Mouse (Mus musculus): ENCODE results near the gene Syt3. TPM values are rescaled to one million over a fixed set of nuclear protein-coding genes. Genes with fewer than 3 reads are reported as not detected.

Gene Syt3
- polyA plus RNA-seq, 1 experiment, result 0.92 TPM

GRCm38 (mm10) chr7:44441648-44442109 is 57.8 kb downstream of the Syt3 start:
- WGBS, result 3% methylated on average over 14 of the region's 14 CpGs
- no peak for DNase-seq (ENCODE audit: low read depth, low spot score)

- DNase-seq (ENCODE audit: low read depth, low spot score), result no peak
- 0% methylated on average over 14 of the region's 14 CpGs for WGBS
Measured at GRCm38 (mm10) chr7:44442407-44442821, 58.5 kb downstream of the Syt3 start.

DNA sequence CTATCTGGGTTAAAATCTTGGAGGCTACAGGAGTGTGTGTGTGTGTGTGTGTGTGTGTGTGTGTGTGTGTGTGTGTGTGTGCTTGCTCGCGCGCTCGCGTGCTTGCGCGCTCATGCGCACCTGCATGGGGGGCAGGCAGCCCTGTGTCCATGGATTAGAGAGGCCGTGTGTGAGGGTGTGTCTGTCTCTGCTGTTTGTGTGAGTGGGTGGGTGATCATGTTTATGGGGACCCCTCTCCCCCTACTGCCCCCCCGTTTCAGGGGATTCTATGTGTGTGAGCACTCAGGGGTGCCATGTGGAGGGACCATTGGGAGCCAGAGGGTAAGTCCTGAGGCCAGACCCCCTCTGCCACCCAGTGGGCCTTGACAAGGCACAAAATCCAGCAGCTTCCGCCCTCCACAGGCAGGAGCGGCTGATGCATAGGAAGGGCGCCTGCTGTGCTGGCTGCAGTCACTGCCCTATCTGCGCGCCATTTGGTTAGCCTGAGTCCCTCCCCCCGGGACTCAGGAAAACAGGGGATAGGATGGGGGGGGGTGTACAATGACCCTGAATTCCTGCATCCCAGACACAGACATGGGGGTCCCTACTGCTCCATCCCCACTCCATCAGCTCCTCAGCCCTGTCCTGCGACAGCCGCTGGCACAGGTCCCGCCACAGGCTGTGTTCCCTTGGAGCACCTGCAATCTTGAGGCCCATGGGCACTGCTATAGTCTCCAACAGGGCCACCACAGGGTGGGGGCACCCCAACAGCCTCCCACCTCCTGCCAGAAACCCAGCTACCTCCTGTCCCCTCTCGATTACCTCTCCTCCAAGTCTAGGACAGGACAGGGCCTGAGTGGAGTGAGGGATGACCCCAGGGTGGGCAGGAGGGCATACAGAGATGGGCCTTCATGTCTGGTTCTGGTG is 59.6 kb downstream of the Syt3 start:
- 11% methylated on average over 20 of the region's 20 CpGs for WGBS
- no peak for DNase-seq (ENCODE audit: low read depth, low spot score)

DNA sequence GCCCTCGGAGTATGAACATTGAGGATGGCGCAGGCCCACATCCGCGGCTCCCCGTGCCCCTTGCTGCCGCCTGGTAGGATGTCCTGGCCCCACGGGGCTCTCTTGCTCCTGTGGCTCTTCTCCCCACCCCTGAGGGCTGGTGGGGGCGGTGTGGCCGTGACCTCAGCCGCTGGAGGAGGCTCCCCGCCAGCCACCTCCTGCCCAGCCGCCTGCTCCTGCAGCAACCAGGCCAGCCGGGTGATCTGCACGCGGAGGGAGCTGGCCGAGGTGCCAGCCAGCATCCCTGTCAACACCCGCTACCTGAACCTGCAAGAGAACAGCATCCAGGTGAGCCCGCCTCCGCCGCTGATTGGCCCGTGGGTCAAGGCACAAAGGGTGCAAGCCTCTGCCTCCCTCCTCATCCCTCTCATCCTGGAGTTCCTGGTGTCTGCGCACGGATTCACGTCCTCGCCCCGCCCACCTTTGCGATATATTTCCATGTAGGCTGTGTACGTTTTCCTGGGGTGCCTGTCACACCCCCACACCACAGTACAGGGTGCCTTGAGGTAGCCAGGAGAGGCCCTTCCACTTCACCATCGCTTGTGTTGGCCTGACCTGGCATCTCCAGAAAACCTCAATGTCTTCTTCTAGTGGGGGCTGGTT is 61.1 kb downstream of the Syt3 start:
- no peak for DNase-seq (ENCODE audit: low read depth, low spot score)
- WGBS, result 7% methylated on average over 29 of the region's 29 CpGs

- no peak for DNase-seq (ENCODE audit: low read depth, low spot score)
- WGBS, result 8% methylated on average over 7 of the region's 7 CpGs
Measured at GRCm38 (mm10) chr7:44445528-44445923, 61.6 kb downstream of the Syt3 start.

DNA sequence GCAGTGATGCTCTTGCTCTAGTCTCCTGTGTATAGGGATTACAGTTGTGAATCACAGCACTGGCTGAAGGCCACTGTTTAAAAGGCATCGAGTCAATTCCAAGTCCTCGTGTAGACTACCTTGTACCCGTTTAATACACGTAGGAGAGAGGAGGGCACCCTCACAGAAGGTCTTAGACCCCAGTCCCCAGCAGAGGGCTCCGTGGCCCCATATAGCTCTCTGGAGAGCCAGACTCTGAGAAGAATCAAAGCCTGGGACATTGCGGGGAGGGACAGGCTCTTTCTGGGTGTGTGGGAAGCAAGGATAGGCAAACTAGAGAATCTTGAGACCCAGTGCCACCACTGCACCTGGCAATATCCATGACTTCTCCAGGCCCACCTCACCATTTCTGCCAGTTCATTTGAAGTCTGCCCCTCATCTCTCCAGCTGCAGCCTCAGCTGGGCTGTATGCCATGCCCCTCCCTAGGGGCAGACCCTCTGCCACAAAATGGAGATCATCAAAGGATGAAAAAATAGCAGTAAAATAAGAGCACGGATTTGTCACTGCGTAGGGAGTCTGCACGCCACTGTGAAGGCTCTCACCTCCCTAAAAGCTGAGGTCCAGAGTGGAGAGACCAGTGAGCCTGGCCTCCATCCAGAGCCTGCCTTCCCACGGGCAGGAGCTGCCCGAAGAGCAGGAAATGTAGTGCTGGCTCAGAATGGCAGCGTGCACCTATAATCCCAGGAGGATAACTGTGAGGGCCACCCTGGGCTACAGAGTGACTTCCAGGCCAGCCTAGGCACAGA is 62.4 kb downstream of the Syt3 start:
- DNase-seq (ENCODE audit: low read depth, low spot score), result no peak
- 37% methylated on average over 12 of the region's 12 CpGs for WGBS

Other genes with a start within 250 kb of the Syt3 start
- gene Klk1b16, start 247.3 kb upstream of the Syt3 start, polyA plus RNA-seq (2012; rRNA removed), result not detected in 2 replicates
- gene Klk1b24, start 195.9 kb upstream of the Syt3 start, polyA plus RNA-seq (2012; rRNA removed), result 0.10 TPM in 1 of 2 replicates, not detected in the other
- gene Klk1b3, start 185.9 kb upstream of the Syt3 start, polyA plus RNA-seq (2012; rRNA removed), result 0.12 and 0.18 TPM in 2 replicates
- not detected in 2 replicates for gene Klk1b4, start 176.7 kb upstream of the Syt3 start, polyA plus RNA-seq (2012; rRNA removed)
- 0.06 and 0.12 TPM in 2 replicates for gene Klk1b5, start 168.2 kb upstream of the Syt3 start, polyA plus RNA-seq (2012; rRNA removed)
- 389 and 435 TPM in 2 replicates for gene Klk1, start 158.7 kb upstream of the Syt3 start, polyA plus RNA-seq (2012; rRNA removed)
- gene Gm36864, start 147.9 kb upstream of the Syt3 start, polyA plus RNA-seq (2012; rRNA removed), result 0.06 TPM in 1 of 2 replicates, not detected in the other
- gene 1700028J19Rik, start 137.4 kb upstream of the Syt3 start, polyA plus RNA-seq (2012; rRNA removed), result 1.3 and 2.1 TPM in 2 replicates
- gene 2410002F23Rik, start 137.4 kb upstream of the Syt3 start, polyA plus RNA-seq (2012; rRNA removed), result 57.0 and 72.3 TPM in 2 replicates
- not detected in 2 replicates for gene Acp4, start 126.7 kb upstream of the Syt3 start, polyA plus RNA-seq (2012; rRNA removed)
- gene Gm15517, start 122.7 kb upstream of the Syt3 start, polyA plus RNA-seq (2012; rRNA removed), result not detected in 2 replicates
- 1.2 and 1.4 TPM in 2 replicates for gene Clec11a, start 77.2 kb upstream of the Syt3 start, polyA plus RNA-seq (2012; rRNA removed)
- 0.48 TPM in 2 replicates for gene Shank1, start 73.8 kb upstream of the Syt3 start, polyA plus RNA-seq (2012; rRNA removed)
- 0.95 and 0.99 TPM in 2 replicates for gene 1700008O03Rik, start 1.7 kb downstream of the Syt3 start, polyA plus RNA-seq (2012; rRNA removed)
- gene Lrrc4b, start 44.9 kb downstream of the Syt3 start, polyA plus RNA-seq (2012; rRNA removed), result 0.97 TPM in 2 replicates
- gene Aspdh, start 81.3 kb downstream of the Syt3 start, polyA plus RNA-seq (2012; rRNA removed), result 0.31 and 0.64 TPM in 2 replicates
- gene Josd2, start 83.9 kb downstream of the Syt3 start, polyA plus RNA-seq (2012; rRNA removed), result 70.5 and 78.0 TPM in 2 replicates
- gene Emc10, start 112.4 kb downstream of the Syt3 start, polyA plus RNA-seq (2012; rRNA removed), result 144 and 159 TPM in 2 replicates
- 1.1 and 1.5 TPM in 2 replicates for gene Fam71e1, start 112.5 kb downstream of the Syt3 start, polyA plus RNA-seq (2012; rRNA removed)
- gene Mybpc2, start 140.6 kb downstream of the Syt3 start, polyA plus RNA-seq (2012; rRNA removed), result 0.26 and 0.67 TPM in 2 replicates
- 17.4 and 21.1 TPM in 2 replicates for gene Spib, start 148.0 kb downstream of the Syt3 start, polyA plus RNA-seq (2012; rRNA removed)
- gene Pold1, start 164.7 kb downstream of the Syt3 start, polyA plus RNA-seq (2012; rRNA removed), result 45.2 and 47.0 TPM in 2 replicates
- 163 and 192 TPM in 2 replicates for gene Nr1h2, start 169.8 kb downstream of the Syt3 start, polyA plus RNA-seq (2012; rRNA removed)
- 20.4 and 22.2 TPM in 2 replicates for gene Napsa, start 188.3 kb downstream of the Syt3 start, polyA plus RNA-seq (2012; rRNA removed)
- 0.95 and 1.9 TPM in 2 replicates for gene Kcnc3, start 206.6 kb downstream of the Syt3 start, polyA plus RNA-seq (2012; rRNA removed)

All from large intestine, adult 2 months (tissue).